Mouse (Mus musculus) midbrain, embryonic 12.5 days (tissue): ENCODE data around the gene Ndufaf3. TPM values are rescaled to one million over a fixed set of nuclear protein-coding genes. Genes with fewer than 3 reads are reported as not detected.

Experiments
- ATAC-seq: fragments of 200-750 bp; cut with Nextera tagmentation; 2 replicates; pipeline ENCODE4 v1.8.0; 2017; ENCODE audit warnings: low read depth, moderate TSS enrichment, moderate library complexity; ENCODE audit not compliant: low FRiP score
- H3K27ac ChIP-seq: fragments of 300-500 bp; sonication (generic); replicated peaks from 2 replicates; pipeline ENCODE4 v1.5.1; 2016; ENCODE audit warnings: mild to moderate bottlenecking
- H3K27me3 ChIP-seq: fragments of 300-500 bp; sonication (generic); 2 replicates; pipeline ENCODE4 v1.6.1; 2016; ENCODE audit warnings: mild to moderate bottlenecking
- H3K36me3 ChIP-seq: fragments of 300-500 bp; sonication (generic); 2 replicates; pipeline ENCODE4 v1.6.1; 2016
- H3K4me1 ChIP-seq: fragments of 300-500 bp; sonication (generic); 2 replicates; pipeline ENCODE4 v1.6.1; 2016
- H3K4me2 ChIP-seq: fragments of 300-500 bp; sonication (generic); replicated peaks from 2 replicates; pipeline ENCODE4 v1.6.1; 2016; ENCODE audit warnings: mild to moderate bottlenecking, moderate library complexity
- H3K4me3 ChIP-seq: fragments of 300-500 bp; sonication (generic); 2 replicates; pipeline ENCODE4 v1.5.1; 2016; ENCODE audit warnings: mild to moderate bottlenecking
- H3K9ac ChIP-seq: fragments of 300-500 bp; sonication (generic); replicated peaks from 2 replicates; pipeline ENCODE4 v1.6.1; 2016; ENCODE audit warnings: mild to moderate bottlenecking, moderate library complexity
- H3K9me3 ChIP-seq: fragments of 300-500 bp; sonication (generic); 2 replicates; pipeline ENCODE4 v1.6.1; 2016; ENCODE audit warnings: mild to moderate bottlenecking
- WGBS: fragments of 180-500 bp; shearing (Covaris S2); methylation state at CpG from one replicate; pipeline ENCODE4 v1.1.7; 2016; 5-methylcytosine and 5-hydroxymethylcytosine counted together
- polyA plus RNA-seq: library from polyadenylated mRNA; unstranded; fragments of >200 nt; fragmentation: Nextera tagmentation; extraction: Ambion mirVana; gene quantifications from 2 replicates; pipeline ENCODE4 v1.2.1, GENCODE M21; 2016

The Ndufaf3 gene
- polyA plus RNA-seq, 1 experiment from 2014 or later: 56.9 TPM

DNA sequence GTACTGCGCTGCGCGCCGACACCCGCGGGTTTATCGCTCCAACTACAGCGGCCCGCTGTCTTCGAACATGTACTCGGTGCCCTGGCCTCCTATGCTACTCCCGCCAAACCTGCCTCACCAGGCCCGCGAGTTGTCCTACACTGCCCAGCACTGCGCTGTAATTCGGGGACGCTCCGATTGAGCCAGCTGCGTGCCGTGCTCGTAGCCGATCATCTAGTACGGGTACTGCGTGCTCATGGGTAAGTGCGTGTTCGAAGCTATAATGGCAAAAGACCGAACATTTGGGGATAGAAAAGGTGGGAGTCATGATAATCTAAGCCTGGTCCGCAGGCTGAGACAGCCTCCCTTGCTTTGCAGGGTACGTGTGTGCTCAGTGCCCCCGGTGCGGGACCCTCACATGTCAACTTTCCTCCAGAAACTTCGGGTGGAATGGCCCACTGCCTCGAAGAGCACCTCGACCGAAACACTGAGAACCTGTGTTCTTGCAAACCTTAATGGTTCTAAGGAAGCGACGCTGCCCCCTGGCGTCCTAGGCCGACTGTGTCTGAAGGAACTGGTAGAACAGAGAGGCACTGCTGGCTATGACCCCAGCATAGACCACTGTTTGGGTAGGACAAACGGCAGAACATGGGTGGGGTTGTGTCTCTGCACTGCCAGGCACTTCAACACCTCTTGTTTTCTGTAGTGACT is 3.1 kb upstream of the Ndufaf3 start:
- 2% methylated on average over 40 of the region's 40 CpGs for WGBS
- H3K4me1 ChIP-seq: peaks cover 62% of the 10 kb centered on the region
- peak overlapping the region; percentile 74 for H3K27ac ChIP-seq
- no peak; the same call in 1 of the 2 replicates for ATAC-seq
- H3K4me2 ChIP-seq: peak overlapping the region; percentile 99
- H3K4me3 ChIP-seq: peak overlapping the region; percentile 63
- H3K9ac ChIP-seq: peak overlapping the region; percentile 68
- no peaks in the 10 kb centered on the region for H3K27me3 ChIP-seq
- H3K36me3 ChIP-seq: peaks cover 45% of the 10 kb centered on the region
- no peaks in the 10 kb centered on the region for H3K9me3 ChIP-seq

DNA sequence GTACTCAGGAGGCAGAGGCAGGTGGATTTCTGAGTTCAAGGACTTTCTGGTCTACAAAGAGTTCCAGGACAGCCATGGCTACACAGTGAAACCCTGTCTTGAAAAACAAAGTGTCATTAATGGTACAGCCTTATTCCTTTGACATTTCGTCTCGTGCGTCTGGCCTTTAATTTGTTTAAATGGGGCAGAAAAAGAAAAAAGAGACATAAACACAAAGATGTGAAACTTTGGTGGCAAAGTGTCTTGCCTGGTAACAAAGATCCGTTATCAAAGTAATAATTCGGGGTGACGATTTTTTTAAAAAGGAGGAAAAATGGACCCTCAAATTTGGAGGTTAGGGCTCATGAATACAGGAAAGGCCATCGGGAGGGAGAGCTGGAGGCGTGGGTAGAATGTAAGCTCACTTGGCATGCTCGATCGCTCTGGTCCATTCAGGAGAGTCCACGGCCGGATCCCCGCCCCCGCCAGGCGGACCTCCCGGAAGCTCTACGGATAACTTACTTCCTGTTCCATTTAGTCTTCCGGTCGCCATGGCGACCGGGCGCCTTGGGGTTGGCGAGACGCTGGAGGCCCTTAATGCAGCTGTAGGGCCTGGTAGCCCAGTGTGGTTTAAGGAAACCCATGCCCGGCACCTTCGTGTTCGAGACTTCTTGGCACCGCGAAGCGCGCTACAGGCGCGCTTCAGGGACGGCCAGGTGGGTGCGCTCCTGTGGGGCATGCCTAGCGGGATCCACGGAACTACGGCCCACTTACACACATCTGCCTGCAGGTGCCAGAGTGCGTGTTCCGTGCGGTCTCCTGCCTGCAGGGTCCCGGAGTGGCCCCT is 2.4 kb upstream of the Ndufaf3 start, which contains the start of gene Dalrd3:
Dalrd3 (plus strand) TSS at position 506 of the 826 bp plus-strand sequence.
- peak within 1 kb of the TSS; percentile 63 for H3K4me3 ChIP-seq
- no peaks in the 10 kb centered on the region for H3K9me3 ChIP-seq
- peak within 1 kb of the TSS; percentile 99 for H3K4me2 ChIP-seq
- ATAC-seq: peak; percentile 63
- peak within 1 kb of the TSS; percentile 68 for H3K9ac ChIP-seq
- WGBS: 7% methylated on average over 42 of the region's 42 CpGs
- H3K36me3 ChIP-seq: peaks cover 47% of the 10 kb centered on the region
- H3K4me1 ChIP-seq: peaks cover 54% of the 10 kb centered on the region
- no peaks in the 10 kb centered on the region for H3K27me3 ChIP-seq
- peak within 1 kb of the TSS; percentile 74 for H3K27ac ChIP-seq

DNA sequence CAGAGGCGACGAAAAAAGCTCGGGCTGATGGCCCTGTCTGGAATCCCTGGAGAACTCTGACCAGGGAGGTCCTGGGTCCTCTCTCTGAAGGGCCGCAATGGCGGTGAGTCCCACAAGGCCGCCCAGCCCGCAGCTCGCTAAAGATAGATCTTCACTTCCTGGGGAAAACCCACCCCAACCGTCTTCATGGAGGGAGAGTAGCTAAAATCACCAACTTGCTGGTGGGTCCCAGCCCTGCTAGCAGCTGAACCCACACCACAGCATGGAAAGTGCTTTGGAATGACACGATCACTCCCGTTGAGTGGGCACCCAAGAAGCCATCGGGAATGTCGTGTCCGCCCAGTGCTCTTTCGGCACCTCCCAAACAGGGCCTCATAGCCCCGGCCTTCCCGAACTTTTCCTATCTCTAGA is 1.3 kb upstream of the Ndufaf3 start:
- H3K4me1 ChIP-seq: peaks cover 44% of the 10 kb centered on the region
- peak overlapping the region; percentile 99 for H3K4me2 ChIP-seq
- 0 out of 2 replicates have a peak overlapping the region, but pooled peaks have one; percentile 88 for H3K9ac ChIP-seq
- no peaks in the 10 kb centered on the region for H3K9me3 ChIP-seq
- 79% methylated on average over 17 of the region's 17 CpGs for WGBS
- H3K27ac ChIP-seq: no peak overlapping the region
- peak overlapping the region; percentile 78 for H3K4me3 ChIP-seq
- ATAC-seq: no peak
- peaks cover 55% of the 10 kb centered on the region for H3K36me3 ChIP-seq
- H3K27me3 ChIP-seq: no peaks in the 10 kb centered on the region

DNA sequence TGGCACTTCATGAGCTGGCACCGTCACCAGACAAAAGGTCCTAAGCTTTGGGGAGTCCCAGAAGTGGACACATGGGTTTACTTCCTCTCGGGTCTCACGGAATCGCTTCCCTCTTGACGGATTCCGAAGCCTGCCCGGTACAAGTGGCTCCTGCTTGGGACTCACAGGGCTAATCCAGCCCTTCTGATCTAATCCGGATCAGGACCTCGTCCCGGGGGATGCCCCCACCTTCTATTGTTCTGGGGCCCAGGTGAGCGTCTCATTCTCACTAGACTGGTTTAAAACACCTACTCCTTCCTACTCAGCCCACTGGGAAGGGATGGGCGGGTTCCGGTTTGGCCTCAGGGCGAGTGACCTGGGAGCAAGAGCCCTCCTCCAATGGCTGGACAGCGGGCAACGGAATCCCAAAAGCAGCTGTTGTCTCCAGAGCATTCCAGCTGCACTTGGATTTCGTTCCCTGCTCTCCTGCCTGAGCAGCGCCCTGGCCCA is 741 bp upstream of the Ndufaf3 start:
- no peaks in the 10 kb centered on the region for H3K27me3 ChIP-seq
- H3K4me1 ChIP-seq: peaks cover 40% of the 10 kb centered on the region
- no peaks in the 10 kb centered on the region for H3K9me3 ChIP-seq
- peak overlapping the region; percentile 88 for H3K9ac ChIP-seq
- H3K27ac ChIP-seq: peak overlapping the region; percentile 94
- no peak for ATAC-seq
- WGBS: 9% methylated on average over 18 of the region's 18 CpGs
- H3K4me3 ChIP-seq: peak overlapping the region; percentile 78
- peaks cover 53% of the 10 kb centered on the region for H3K36me3 ChIP-seq
- peak overlapping the region; percentile 99 for H3K4me2 ChIP-seq

DNA sequence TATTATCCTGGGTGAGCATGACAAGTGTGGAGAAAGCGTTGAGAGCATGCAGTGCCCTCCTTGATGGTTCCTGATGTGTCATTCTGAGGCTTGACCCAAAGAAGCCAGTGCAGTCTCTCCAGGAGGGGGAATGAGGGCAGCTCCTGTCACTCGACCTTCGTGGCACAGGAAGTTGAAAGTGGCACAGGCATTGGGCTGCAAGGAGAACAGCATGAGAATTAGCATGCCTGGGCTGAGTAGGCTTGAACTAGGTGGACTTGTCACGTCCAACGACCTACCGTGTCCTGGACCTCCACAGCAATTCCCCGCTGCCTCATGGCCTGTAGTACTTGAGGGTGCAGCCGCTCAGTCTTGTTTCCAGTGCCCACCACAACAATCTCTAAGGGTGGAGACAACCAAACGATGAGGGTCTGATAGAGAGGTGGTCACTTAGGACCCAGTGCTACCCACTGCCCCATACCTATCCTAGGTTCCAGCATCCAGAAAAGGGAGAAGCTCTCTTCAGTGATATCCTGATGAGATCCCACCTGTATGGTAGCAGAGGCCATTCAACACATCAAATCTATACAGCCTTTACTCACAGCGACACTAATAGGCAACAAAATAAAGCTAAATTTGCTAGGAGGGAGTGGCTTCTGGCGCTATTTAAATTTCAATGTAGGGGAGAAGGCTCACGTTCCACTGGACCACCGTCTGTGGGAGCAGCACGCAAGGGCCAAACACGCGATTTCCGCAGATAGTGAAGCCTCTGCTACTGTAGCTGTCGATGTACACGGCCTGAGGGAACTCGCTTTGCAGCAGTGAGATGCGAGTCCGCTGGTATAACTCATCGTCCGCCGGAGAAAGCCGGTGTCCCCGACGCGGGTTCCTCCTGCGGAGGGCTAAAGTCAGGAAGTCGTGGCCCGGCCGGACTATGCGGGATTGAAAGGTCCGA is 1.1 kb downstream of the Ndufaf3 start:
- Histone ChIP-seq H3K27me3 (no peaks in the 10 kb centered on the region), H3K27ac (peak overlapping the region; percentile 94), H3K9me3 (no peaks in the 10 kb centered on the region), H3K9ac (peak overlapping the region; percentile 88), H3K36me3 (peaks cover 49% of the 10 kb centered on the region), H3K4me1 (peaks cover 47% of the 10 kb centered on the region), H3K4me3 (peak overlapping the region; percentile 78), H3K4me2 (peak overlapping the region; percentile 99)
- ATAC-seq: 0 out of 2 replicates have a peak, but pooled peaks have one; percentile 0
- 14% methylated on average over 35 of the region's 35 CpGs for WGBS

- Histone ChIP-seq H3K9me3 (no peaks in the 10 kb centered on the region), H3K27ac (no peak overlapping the region), H3K4me3 (no peak overlapping the region), H3K27me3 (no peaks in the 10 kb centered on the region), H3K4me2 (no peak overlapping the region), H3K36me3 (peaks cover 47% of the 10 kb centered on the region), H3K4me1 (peaks cover 38% of the 10 kb centered on the region), H3K9ac (no peak overlapping the region)
- 92% methylated on average over 7 of the region's 7 CpGs for WGBS
- ATAC-seq: no peak
Measured at GRCm38 (mm10) chr9:108564131-108564530, 3.1 kb downstream of the Ndufaf3 start.

DNA sequence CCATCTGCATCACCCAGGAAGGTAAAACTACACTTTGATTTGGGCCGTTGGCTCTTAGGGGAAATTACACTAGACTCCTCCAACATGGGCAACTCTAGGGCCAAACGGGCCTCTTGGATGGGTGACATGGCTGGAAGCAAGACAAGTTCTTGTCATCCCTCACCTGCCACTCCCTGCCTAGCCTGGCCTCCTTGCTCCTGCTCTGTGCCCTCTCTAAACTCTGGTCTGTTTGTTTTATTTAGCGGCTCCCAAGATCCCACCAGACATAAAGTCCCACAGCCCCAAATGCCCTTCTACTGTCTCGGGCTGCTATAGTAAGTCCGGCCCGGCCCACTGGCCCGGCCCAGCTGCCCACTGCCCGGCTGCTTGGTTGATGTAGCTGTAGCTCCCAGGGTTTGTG is 3.6 kb downstream of the Ndufaf3 start:
- ATAC-seq: no peak
- no peaks in the 10 kb centered on the region for H3K9me3 ChIP-seq
- no peak overlapping the region for H3K4me2 ChIP-seq
- no peak overlapping the region for H3K4me3 ChIP-seq
- H3K27ac ChIP-seq: no peak overlapping the region
- no peaks in the 10 kb centered on the region for H3K27me3 ChIP-seq
- H3K9ac ChIP-seq: no peak overlapping the region
- peaks cover 36% of the 10 kb centered on the region for H3K4me1 ChIP-seq
- WGBS: 90% methylated on average over 8 of the region's 8 CpGs
- peaks cover 52% of the 10 kb centered on the region for H3K36me3 ChIP-seq

DNA sequence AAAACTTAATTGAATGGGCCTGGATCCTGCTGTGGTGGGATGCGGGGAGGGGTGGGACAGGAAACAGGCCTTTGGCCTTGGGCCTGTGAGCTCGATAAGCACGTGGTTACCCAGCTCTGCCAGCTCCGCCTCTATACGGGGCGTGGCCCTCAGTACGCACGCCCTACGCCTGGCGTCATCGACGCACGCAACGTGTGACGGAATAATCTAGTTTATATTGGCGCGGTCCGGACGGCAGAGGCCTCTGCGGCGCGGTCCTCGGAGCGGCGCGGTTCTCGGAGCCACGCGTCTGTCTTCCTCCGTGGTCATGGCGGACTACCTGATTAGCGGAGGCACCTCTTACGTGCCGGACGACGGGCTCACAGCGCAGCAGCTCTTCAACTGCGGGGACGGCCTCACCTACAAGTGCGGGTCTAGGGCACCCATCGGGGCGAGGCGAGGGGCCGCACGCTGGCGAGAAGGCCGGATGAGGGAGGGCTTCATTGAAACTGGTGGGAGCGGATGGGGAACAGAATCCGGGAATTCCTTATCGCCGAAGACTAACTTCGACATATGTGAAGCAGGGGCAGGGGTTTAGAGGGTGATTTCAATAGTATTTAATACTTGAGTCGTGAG is 6.9 kb downstream of the Ndufaf3 start, which contains the start of gene Impdh2:
Impdh2 (plus strand) TSS at position 60 of the 615 bp plus-strand sequence.
- Histone ChIP-seq H3K4me3 (peak within 1 kb of the TSS; percentile 59), H3K36me3 (peaks cover 75% of the 10 kb centered on the region), H3K9me3 (no peaks in the 10 kb centered on the region), H3K27me3 (no peaks in the 10 kb centered on the region), H3K4me2 (peak within 1 kb of the TSS; percentile 72), H3K9ac (peak within 1 kb of the TSS; percentile 79), H3K4me1 (peaks cover 13% of the 10 kb centered on the region), H3K27ac (peak within 1 kb of the TSS; percentile 66)
- under 1% methylated on average over 52 of the region's 53 CpGs for WGBS
- ATAC-seq: peak; percentile 99

DNA sequence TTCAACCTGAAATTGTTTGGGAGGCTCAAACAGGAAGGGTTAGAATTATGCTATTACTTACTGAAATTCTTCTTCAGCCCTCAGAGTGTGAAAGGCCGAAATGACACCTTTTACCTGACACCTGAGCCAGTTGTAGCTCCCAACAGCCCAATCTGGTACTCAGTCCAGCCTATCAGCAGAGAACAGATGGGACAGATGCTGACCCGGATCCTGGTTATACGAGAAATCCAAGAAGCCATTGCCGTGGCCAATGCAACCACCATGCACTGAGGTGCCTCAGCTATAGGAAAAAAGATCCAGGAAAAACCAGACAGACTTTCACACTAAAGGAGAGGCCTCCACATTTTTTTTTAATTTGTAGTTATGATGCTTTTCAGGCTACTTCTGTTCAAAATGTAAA is 8.1 kb downstream of the Ndufaf3 start:
- 89% methylated on average over 4 of the region's 4 CpGs for WGBS
- Histone ChIP-seq H3K4me2 (no peak overlapping the region), H3K4me3 (no peak overlapping the region), H3K36me3 (peaks cover 75% of the 10 kb centered on the region), H3K9ac (no peak overlapping the region), H3K9me3 (no peaks in the 10 kb centered on the region), H3K27ac (0 out of 2 replicates have a peak overlapping the region, but pooled peaks have one; percentile 42), H3K4me1 (peaks cover 13% of the 10 kb centered on the region), H3K27me3 (no peaks in the 10 kb centered on the region)
- ATAC-seq: no peak

GRCm38 (mm10) chr9:108546875-108547274 is 20.4 kb downstream of the Ndufaf3 start:
- no peak for ATAC-seq
- Histone ChIP-seq H3K4me2 (no peak overlapping the region), H3K4me1 (no peaks in the 10 kb centered on the region), H3K9ac (no peak overlapping the region), H3K27me3 (no peaks in the 10 kb centered on the region), H3K9me3 (no peaks in the 10 kb centered on the region), H3K4me3 (no peak overlapping the region), H3K36me3 (peaks cover 88% of the 10 kb centered on the region), H3K27ac (no peak overlapping the region)
- 91% methylated on average over 1 of the region's 1 CpGs for WGBS

- no peak overlapping the region for H3K27ac ChIP-seq
- no peaks in the 10 kb centered on the region for H3K4me1 ChIP-seq
- ATAC-seq: no peak
- H3K36me3 ChIP-seq: peaks cover 92% of the 10 kb centered on the region
- 96% methylated on average over 3 of the region's 3 CpGs for WGBS
- no peaks in the 10 kb centered on the region for H3K9me3 ChIP-seq
- H3K27me3 ChIP-seq: no peaks in the 10 kb centered on the region
- H3K9ac ChIP-seq: no peak overlapping the region
- H3K4me3 ChIP-seq: no peak overlapping the region
- H3K4me2 ChIP-seq: no peak overlapping the region
Measured at GRCm38 (mm10) chr9:108545986-108546385, 21.2 kb downstream of the Ndufaf3 start.
